22 mouse cellular contexts compared by ENCODE assay signal in genomic region chr11:68371609-68372008, GRCm38 (mm10). TPM values are rescaled to one million over a fixed set of nuclear protein-coding genes. Genes with fewer than 3 reads are reported as not detected.
DNase-seq lines count a peak whose midpoint lies in the region.
"Had no signal": no experiment of that assay in that cellular context is flagged by ENCODE, and none has a peak within 500 bp of the region (broad histone marks: within the 10 kb centered on the region; RNA-seq: fewer than 3 reads in every experiment).

No protein-coding gene starts in this region.

- peak overlapping the region; percentile 61; the same call in 1 of the 2 replicates for H3K27ac ChIP-seq in embryonic facial prominence, embryonic 10.5 days (replicated peaks)
- H3K27ac ChIP-seq: midbrain, embryonic 12.5 days; neural tube, embryonic 15.5 days had no signal

- H3K9me3 ChIP-seq in embryonic facial prominence, embryonic 10.5 days, result no peaks in the 10 kb centered on the region
- H3K9me3 ChIP-seq: midbrain, embryonic 12.5 days; neural tube, embryonic 15.5 days had no signal

- WGBS in embryonic facial prominence, embryonic 10.5 days, result 54% methylated on average over 11 of the region's 11 CpGs

- peaks cover 32% of the 10 kb centered on the region for H3K4me1 ChIP-seq in embryonic facial prominence, embryonic 10.5 days
- H3K4me1 ChIP-seq: midbrain, embryonic 12.5 days had no signal

- H3K27me3 ChIP-seq in embryonic facial prominence, embryonic 10.5 days (replicated peaks; ENCODE audit: low read depth, poor library complexity, severe bottlenecking), result peaks cover 49% of the 10 kb centered on the region
- H3K27me3 ChIP-seq: CH12.LX; neural tube, embryonic 15.5 days had no signal

- DNase-seq in kidney, adult 18-20 months, result peak; percentile 31
- no peak for DNase-seq in kidney, postnatal 10 days
- peak; percentile 69 for DNase-seq in NIH3T3 (ENCODE audit: low read depth)
- peak; percentile 39 for DNase-seq in embryonic facial prominence, embryonic 10.5 days (ENCODE audit: low spot score)
- DNase-seq in kidney, postnatal 36 days, result peak; percentile 44 to 46
- DNase-seq in left cerebral cortex, adult 18-20 months (ENCODE audit: low spot score in 2 of 2), result no peak
- DNase-seq in adrenal gland, postnatal 4 days (ENCODE audit: low spot score in 2 of 2), result no peak
- DNase-seq in right cerebral cortex, postnatal 36 days (ENCODE audit: low spot score in 2 of 2), result no peak
- DNase-seq: adrenal gland, postnatal 10 days; B cell, adult 2 months; cerebellum, adult 2 months; forebrain, postnatal 0 days; gastrocnemius, postnatal 14 days; heart, adult 11 months; layer of hippocampus, adult 9-11 months; left cerebral cortex, postnatal 4 days; right cerebral cortex, adult 18-20 months had no signal

- peaks cover 3% of the 10 kb centered on the region; the same call in 1 of the 2 replicates for H3K36me3 ChIP-seq in embryonic facial prominence, embryonic 10.5 days (replicated peaks)
- H3K36me3 ChIP-seq: midbrain, embryonic 12.5 days; neural tube, embryonic 15.5 days had no signal

- no peak overlapping the region for H3K4me3 ChIP-seq in embryonic facial prominence, embryonic 10.5 days
- H3K4me3 ChIP-seq: midbrain, embryonic 12.5 days; neural tube, embryonic 15.5 days had no signal

RNA-seq across cellular contexts. Expression of gene Ntn1, which starts 29.0 kb away (rescaled TPM):
- polyA plus RNA-seq in embryonic facial prominence, embryonic 10.5 days (2016; fragmentation: Nextera tagmentation; extraction: Ambion mirVana), result 7.4 and 8.2 TPM in 2 replicates
- total RNA-seq in left cerebral cortex, adult 18-20 months (2021), result 1 to 10 TPM; 6.2 to 7.6 TPM
- total RNA-seq in adrenal gland, postnatal 4 days (2021), result 10 to 100 TPM; 16.8 to 23.4 TPM
- total RNA-seq: hematopoietic stem cell, adult 5-6 weeks; MEL had no signal

Comparison
In these comparisons a context has a peak if more than half of its experiments do, and no peak if none do; other contexts are left out.
1. DNase-seq: peak in kidney, adult 18-20 months (single experiment), NIH3T3 (single experiment), embryonic facial prominence, embryonic 10.5 days (single experiment) and kidney, postnatal 36 days (2 of 2); none in kidney, postnatal 10 days (single experiment), left cerebral cortex, adult 18-20 months (0 of 2), adrenal gland, postnatal 4 days (0 of 2) and right cerebral cortex, postnatal 36 days (0 of 2).